Mouse (Mus musculus) midbrain, postnatal 0 days (tissue): ENCODE measurements around the gene Sprr2h. TPM values are rescaled to one million over a fixed set of nuclear protein-coding genes. Genes with fewer than 3 reads are reported as not detected.

Source experiments
- ATAC-seq: fragments of 200-750 bp; cut with Nextera tagmentation; 2 replicates; pipeline ENCODE4 v1.8.0; 2017; ENCODE audit warnings: moderate number of reproducible peaks, mild to moderate bottlenecking, moderate TSS enrichment, moderate library complexity; ENCODE audit not compliant: low FRiP score
- DNase-seq: peaks from one replicate; pipeline ENCODE4 v3.0.0-alpha.2; 2015; ENCODE audit warnings: low spot score
- H3K27ac ChIP-seq: fragments of 300-500 bp; sonication (generic); 2 replicates; pipeline ENCODE4 v1.5.1; 2014; ENCODE audit warnings: low read depth, mild to moderate bottlenecking, low read length, mixed read lengths
- H3K27me3 ChIP-seq: fragments of 300-500 bp; sonication (generic); 2 replicates; pipeline ENCODE4 v1.6.1; 2014; ENCODE audit warnings: low read length, control low read depth, mixed read lengths; ENCODE audit not compliant: insufficient read depth
- H3K36me3 ChIP-seq: fragments of 300-500 bp; sonication (generic); 2 replicates; pipeline ENCODE4 v1.6.1; 2014; ENCODE audit warnings: low read length, control low read depth, mixed read lengths; ENCODE audit not compliant: insufficient read depth
- H3K4me1 ChIP-seq: fragments of 300-500 bp; sonication (generic); 2 replicates; pipeline ENCODE4 v1.6.1; 2014; ENCODE audit warnings: mild to moderate bottlenecking, control low read depth, antibody characterized with exemption, low read length, mixed read lengths; ENCODE audit not compliant: insufficient read depth
- H3K4me2 ChIP-seq: fragments of 300-500 bp; sonication (generic); 2 replicates; pipeline ENCODE4 v1.6.1; 2014; ENCODE audit warnings: low read depth, mild to moderate bottlenecking, low read length, mixed read lengths; ENCODE audit not compliant: poor library complexity, severe bottlenecking
- H3K4me3 ChIP-seq: fragments of 300-500 bp; sonication (generic); 2 replicates; pipeline ENCODE4 v1.5.1; 2014; ENCODE audit warnings: low read depth, mild to moderate bottlenecking, low read length, moderate library complexity
- H3K9ac ChIP-seq: fragments of 300-500 bp; sonication (generic); replicated peaks from 2 replicates; pipeline ENCODE4 v1.6.1; 2014; ENCODE audit warnings: mild to moderate bottlenecking, low read length, moderate library complexity, mixed read lengths; ENCODE audit not compliant: poor library complexity, severe bottlenecking
- H3K9me3 ChIP-seq: fragments of 300-500 bp; sonication (generic); 2 replicates; pipeline ENCODE4 v1.6.1; 2016; ENCODE audit warnings: low read length, control low read depth
- CTCF ChIP-seq: IDR thresholded peaks from 2 replicates; pipeline ENCODE4 v1.5.1; 2016; ENCODE audit warnings: antibody characterized with exemption, mild to moderate bottlenecking
- WGBS: fragments of 180-500 bp; shearing (Covaris S2); extraction: QIAGEN DNeasy Blood & Tissue Kit; methylation state at CpG from one replicate; pipeline ENCODE4 v1.1.7; 2014; 5-methylcytosine and 5-hydroxymethylcytosine counted together
- polyA plus RNA-seq: library from polyadenylated mRNA; unstranded; fragments of >200 nt; fragmentation: Nextera tagmentation; extraction: Ambion mirVana; gene quantifications from 2 replicates; pipeline ENCODE4 v1.2.1, GENCODE M21; 2015
- total RNA-seq: library from RNA; depleted of rRNA; stranded (reverse); fragments of >200 nt; gene quantifications from 2 replicates; pipeline ENCODE4 v1.2.3, GENCODE M21; 2014; rRNA removed

The Sprr2h gene
- not detected in 2 replicates for total RNA-seq
- polyA plus RNA-seq = not detected in 2 replicates

- H3K9ac ChIP-seq = no peak within 1 kb of the TSS
- no peak within 1 kb of the TSS for H3K27ac ChIP-seq
- WGBS = 85% methylated on average over 1 of the region's 1 CpGs
- H3K27me3 ChIP-seq = no peaks in the 10 kb centered on the region
- ATAC-seq = no peak
- no peaks in the 10 kb centered on the region for H3K4me1 ChIP-seq
- no peak for DNase-seq
- no peak within 1 kb of the TSS for H3K4me3 ChIP-seq
- no peak within 1 kb of the TSS for H3K4me2 ChIP-seq
- TF ChIP-seq CTCF = no peak
- no peaks in the 10 kb centered on the region for H3K36me3 ChIP-seq
- H3K9me3 ChIP-seq = no peaks in the 10 kb centered on the region
These were observed at the start of gene Sprr2h for GRCm38 (mm10) chr3:92385385-92385784. TSS of gene Sprr2h (plus strand) at chr3:92385685.

DNA sequence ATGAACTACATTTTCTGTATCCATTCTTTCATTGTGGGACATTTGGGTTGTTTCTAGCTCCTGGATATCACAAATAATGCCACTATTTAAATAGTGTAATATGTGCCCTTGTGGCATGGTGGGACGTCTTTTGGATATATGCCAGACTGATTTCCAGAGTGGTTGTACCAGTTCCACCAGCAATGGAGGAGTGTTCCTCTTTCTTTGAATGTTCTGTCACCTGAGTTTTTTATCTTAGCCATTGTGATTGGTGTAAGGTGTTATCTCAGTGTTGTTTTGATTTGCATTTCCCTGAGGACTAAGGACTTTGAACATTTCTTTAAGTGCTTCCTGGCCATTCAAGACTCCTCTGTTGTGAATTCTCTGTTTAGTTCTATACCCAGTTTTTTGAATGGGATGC lies 49.2 kb upstream of the Sprr2h start:
- no peak for TF ChIP-seq CTCF
- Histone ChIP-seq H3K27me3 (no peaks in the 10 kb centered on the region), H3K36me3 (no peaks in the 10 kb centered on the region), H3K4me3 (no peak overlapping the region), H3K27ac (no peak overlapping the region), H3K4me1 (no peaks in the 10 kb centered on the region), H3K9me3 (no peaks in the 10 kb centered on the region), H3K4me2 (no peak overlapping the region), H3K9ac (no peak overlapping the region)
- ATAC-seq (no peak), DNase-seq (no peak)
- WGBS = 88% methylated on average over 1 of the region's 1 CpGs

GRCm38 (mm10) chr3:92338840-92339239 lies 46.6 kb upstream of the Sprr2h start, which contains the start of gene Sprr2d:
TSS of gene Sprr2d (plus strand) at chr3:92339140.
- no peak for ATAC-seq
- no peak for DNase-seq
- Histone ChIP-seq H3K4me2 (no peak within 1 kb of the TSS), H3K4me1 (no peaks in the 10 kb centered on the region), H3K4me3 (no peak within 1 kb of the TSS), H3K36me3 (no peaks in the 10 kb centered on the region), H3K9ac (no peak within 1 kb of the TSS), H3K27me3 (no peaks in the 10 kb centered on the region), H3K9me3 (no peaks in the 10 kb centered on the region), H3K27ac (no peak within 1 kb of the TSS)
- no peak for TF ChIP-seq CTCF
- 94% methylated on average over 5 of the region's 5 CpGs for WGBS

GRCm38 (mm10) chr3:92351843-92352242 lies 33.6 kb upstream of the Sprr2h start, which contains the start of gene Sprr2e:
TSS of gene Sprr2e (plus strand) at chr3:92352143.
- no peak within 1 kb of the TSS for H3K4me3 ChIP-seq
- H3K4me2 ChIP-seq = no peak within 1 kb of the TSS
- no peaks in the 10 kb centered on the region for H3K36me3 ChIP-seq
- H3K4me1 ChIP-seq = no peaks in the 10 kb centered on the region
- ATAC-seq (no peak), DNase-seq (no peak)
- no peak within 1 kb of the TSS for H3K9ac ChIP-seq
- 87% methylated on average over 2 of the region's 2 CpGs for WGBS
- no peak for TF ChIP-seq CTCF
- H3K27me3 ChIP-seq = no peaks in the 10 kb centered on the region
- H3K27ac ChIP-seq = no peak within 1 kb of the TSS
- no peaks in the 10 kb centered on the region for H3K9me3 ChIP-seq

DNA sequence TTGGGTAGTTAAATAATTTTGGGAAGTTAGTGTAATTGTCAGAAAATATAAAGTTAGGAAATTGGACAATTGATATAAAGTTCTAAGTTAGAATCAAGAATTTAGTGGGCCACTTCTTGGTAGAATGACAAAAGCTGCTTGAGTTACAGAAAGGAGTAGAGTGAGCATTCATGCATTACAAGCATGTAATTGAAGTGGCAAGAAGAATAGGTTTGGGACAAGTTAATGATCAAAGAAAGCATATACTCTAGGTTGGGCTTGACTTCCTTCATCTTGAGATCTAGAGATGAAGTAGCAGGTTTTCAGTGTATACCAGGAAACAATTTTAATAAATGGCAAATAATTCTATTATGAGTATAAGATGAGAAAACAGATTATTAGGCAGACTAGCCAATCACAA lies 23.9 kb upstream of the Sprr2h start:
- H3K27ac ChIP-seq = no peak overlapping the region
- ATAC-seq (no peak), DNase-seq (no peak)
- H3K4me2 ChIP-seq = no peak overlapping the region
- H3K9ac ChIP-seq = no peak overlapping the region
- no peaks in the 10 kb centered on the region for H3K9me3 ChIP-seq
- no peaks in the 10 kb centered on the region for H3K36me3 ChIP-seq
- no peak overlapping the region for H3K4me3 ChIP-seq
- no peaks in the 10 kb centered on the region for H3K27me3 ChIP-seq
- TF ChIP-seq CTCF = no peak
- H3K4me1 ChIP-seq = no peaks in the 10 kb centered on the region

DNA sequence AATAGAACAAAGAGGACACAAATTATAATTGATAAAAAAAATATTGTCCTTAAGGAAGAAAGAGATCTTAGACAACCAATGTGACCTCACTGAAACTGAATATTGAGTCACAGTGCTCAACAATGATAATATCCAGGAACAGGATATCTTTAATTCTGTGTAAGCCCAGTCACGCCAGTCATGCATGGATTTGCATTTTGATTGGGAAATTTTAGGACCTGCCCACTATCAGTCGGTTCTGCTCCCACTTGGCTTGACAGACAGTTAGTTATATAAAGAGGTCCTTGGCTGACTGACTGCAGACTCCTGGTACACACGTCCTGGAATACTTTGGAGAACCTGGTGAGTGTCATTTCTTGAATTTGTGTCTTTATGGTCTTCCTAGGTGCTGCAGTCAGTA lies 20.6 kb upstream of the Sprr2h start, which contains the start of gene Sprr2f:
Gene Sprr2f (plus strand): TSS at position 301 of the 400 bp plus-strand sequence.
- no peaks in the 10 kb centered on the region for H3K36me3 ChIP-seq
- whole genome bisulfite sequencing = 52% methylated on average over 3 of the region's 3 CpGs
- no peak for TF ChIP-seq CTCF

More for the DNA sequence above, 20.6 kb upstream of the Sprr2h start, which contains the start of gene Sprr2f:
- H3K4me3 ChIP-seq = no peak within 1 kb of the TSS
- DNase-seq (no peak), ATAC-seq (no peak)
- H3K9ac ChIP-seq = no peak within 1 kb of the TSS
- no peaks in the 10 kb centered on the region for H3K27me3 ChIP-seq
- H3K4me1 ChIP-seq = no peaks in the 10 kb centered on the region
- H3K27ac ChIP-seq = no peak within 1 kb of the TSS
- H3K9me3 ChIP-seq = no peaks in the 10 kb centered on the region
- H3K4me2 ChIP-seq = no peak within 1 kb of the TSS
